ENCODE assay signal across 28 mouse cellular contexts in genomic region chr7:81864552-81864951, GRCm38 (mm10). TPM values are rescaled to one million over a fixed set of nuclear protein-coding genes. Genes with fewer than 3 reads are reported as not detected.
DNase-seq lines count a peak whose midpoint lies in the region; ATAC-seq lines count a peak whose summit lies in the region.
"Had no signal": no experiment of that assay in that cellular context is flagged by ENCODE, and none has a peak within 500 bp of the region (broad histone marks: within the 10 kb centered on the region; RNA-seq: fewer than 3 reads in every experiment).

No protein-coding gene starts in this region.

- no peak overlapping the region for H3K4me3 ChIP-seq in heart, embryonic 10.5 days
- H3K4me3 ChIP-seq in midbrain, embryonic 14.5 days (replicated peaks; ENCODE audit: low read depth, low read length), result no peak overlapping the region
- H3K4me3 ChIP-seq: embryonic facial prominence, embryonic 15.5 days; erythroblast, embryonic 14.5 days; forebrain, embryonic 10.5 days; forebrain, embryonic 15.5 days; heart, embryonic 13.5 days; hindbrain, embryonic 15.5 days had no signal

- peak; percentile 33 for DNase-seq in heart, embryonic 10.5 days (ENCODE audit: low spot score)
- DNase-seq in heart, adult 18-20 months, result no peak
- DNase-seq in CD4-positive helper T cell, adult 2 months (ENCODE audit: low read depth, low spot score), result peak; percentile 63
- peak; percentile 31 for DNase-seq in NIH3T3 (ENCODE audit: low read depth)
- DNase-seq in naive thymus-derived CD4-positive, alpha-beta T cell, adult 2 months (ENCODE audit: low read depth), result peak; percentile 63
- DNase-seq in kidney, postnatal 14 days, result no peak
- no peak for DNase-seq in midbrain, embryonic 14.5 days
- DNase-seq: adrenal gland, adult 8-10 months; adrenal gland, postnatal 36 days; cerebellum, adult 11 months; cerebellum, adult 8-10 months; cerebellum, postnatal 14 days; embryo, embryonic 11 days; gastrocnemius, postnatal 14 days; heart, postnatal 36 days had no signal

- peaks cover 3% of the 10 kb centered on the region; the same call in 1 of the 2 replicates for H3K27me3 ChIP-seq in heart, embryonic 10.5 days (ENCODE audit: insufficient read depth, poor library complexity, severe bottlenecking)
- H3K27me3 ChIP-seq in midbrain, embryonic 14.5 days (ENCODE audit: control insufficient read depth, insufficient read depth, low read length), result 0 out of 2 replicates have a peak, but pooled peaks cover 7% of the 10 kb centered on the region
- H3K27me3 ChIP-seq: forebrain, embryonic 15.5 days; heart, embryonic 13.5 days had no signal

- peaks cover 34% of the 10 kb centered on the region for H3K36me3 ChIP-seq in heart, embryonic 10.5 days
- H3K36me3 ChIP-seq in midbrain, embryonic 14.5 days (ENCODE audit: control insufficient read depth, insufficient read depth, low read length), result no peaks in the 10 kb centered on the region
- H3K36me3 ChIP-seq: embryonic facial prominence, embryonic 15.5 days; forebrain, embryonic 10.5 days; forebrain, embryonic 15.5 days; hindbrain, embryonic 15.5 days had no signal

- no peaks in the 10 kb centered on the region for H3K9me3 ChIP-seq in heart, embryonic 10.5 days
- H3K9me3 ChIP-seq in midbrain, embryonic 14.5 days (ENCODE audit: control insufficient read depth, low read length), result no peaks in the 10 kb centered on the region
- H3K9me3 ChIP-seq: embryonic facial prominence, embryonic 15.5 days; forebrain, embryonic 10.5 days; forebrain, embryonic 15.5 days; heart, embryonic 13.5 days; hindbrain, embryonic 15.5 days had no signal

- H3K4me2 ChIP-seq in midbrain, embryonic 14.5 days (ENCODE audit: low read length), result no peak overlapping the region
- H3K4me2 ChIP-seq: embryonic facial prominence, embryonic 15.5 days; forebrain, embryonic 15.5 days; heart, embryonic 13.5 days; hindbrain, embryonic 15.5 days had no signal

- no peak for ATAC-seq in midbrain, embryonic 14.5 days (ENCODE audit: low FRiP score, low TSS enrichment)
- ATAC-seq: forebrain, embryonic 15.5 days; inflammation-experienced regulatory T-cells, adult 6 months had no signal

- 89% methylated on average over 6 of the region's 6 CpGs for WGBS in heart, embryonic 10.5 days
- WGBS in midbrain, embryonic 14.5 days, result 91% methylated on average over 6 of the region's 6 CpGs

- H3K4me1 ChIP-seq in heart, embryonic 10.5 days, result peaks cover 45% of the 10 kb centered on the region
- peaks cover 7% of the 10 kb centered on the region; the same call in 1 of the 2 replicates for H3K4me1 ChIP-seq in midbrain, embryonic 14.5 days (ENCODE audit: control insufficient read depth, insufficient read depth, low read length)

- H3K9ac ChIP-seq in midbrain, embryonic 14.5 days (replicated peaks; ENCODE audit: low read length), result no peak overlapping the region
- H3K9ac ChIP-seq: embryonic facial prominence, embryonic 15.5 days; forebrain, embryonic 15.5 days; heart, embryonic 13.5 days; hindbrain, embryonic 15.5 days had no signal

- no peak overlapping the region for H3K27ac ChIP-seq in heart, embryonic 10.5 days
- no peak overlapping the region for H3K27ac ChIP-seq in midbrain, embryonic 14.5 days (replicated peaks; ENCODE audit: low read depth, low read length)
- H3K27ac ChIP-seq: embryonic facial prominence, embryonic 15.5 days; forebrain, embryonic 10.5 days; forebrain, embryonic 15.5 days; hindbrain, embryonic 15.5 days had no signal

RNA-seq across cellular contexts. Expression of gene Tm6sf1, which starts 5.8 kb away (rescaled TPM):
- polyA plus RNA-seq in heart, embryonic 10.5 days (2016; fragmentation: Nextera tagmentation; extraction: Ambion mirVana), result 25.7 and 33.4 TPM in 2 replicates
- 10 to 100 TPM; 10.7 to 12.3 TPM for total RNA-seq in heart, adult 18-20 months (2021)
- 6.7 and 10.9 TPM in 2 replicates for polyA plus RNA-seq in midbrain, embryonic 14.5 days (2014; fragmentation: Nextera tagmentation; extraction: Ambion mirVana)

RNA-seq across cellular contexts. Expression of gene Gm10160, which starts 9.0 kb away (rescaled TPM):
- polyA plus RNA-seq in heart, embryonic 10.5 days (2016; fragmentation: Nextera tagmentation; extraction: Ambion mirVana), result not detected in 2 replicates
- total RNA-seq in heart, adult 18-20 months (2021), result not detected
- not detected in 2 replicates for polyA plus RNA-seq in midbrain, embryonic 14.5 days (2014; fragmentation: Nextera tagmentation; extraction: Ambion mirVana)
- total RNA-seq: adrenal gland, adult 8-10 months; adrenal gland, postnatal 36 days; common myeloid progenitor, adult 5-6 weeks; gastrocnemius, postnatal 14 days; heart, adult 8-10 months; heart, postnatal 36 days had no signal
- polyA plus RNA-seq: embryonic facial prominence, embryonic 11.5 days; embryonic facial prominence, embryonic 15.5 days; erythroblast, embryonic 14.5 days; forebrain, embryonic 10.5 days; forebrain, embryonic 15.5 days; gonadal fat pad, adult 2 months; heart, embryonic 13.5 days; heart, postnatal 0 days; hindbrain, embryonic 11.5 days; hindbrain, embryonic 15.5 days; inflammation-experienced regulatory T-cells, adult 6 months had no signal

RNA-seq across cellular contexts. Expression of gene Btbd1, which starts 35.3 kb away (rescaled TPM):
- polyA plus RNA-seq in heart, embryonic 10.5 days (2016; fragmentation: Nextera tagmentation; extraction: Ambion mirVana), result 75.2 and 81.1 TPM in 2 replicates
- total RNA-seq in heart, adult 18-20 months (2021), result 100 to 1,000 TPM; 134 to 141 TPM
- polyA plus RNA-seq in midbrain, embryonic 14.5 days (2014; fragmentation: Nextera tagmentation; extraction: Ambion mirVana), result 87.9 and 134 TPM in 2 replicates

Comparison
In these comparisons a context has a peak if more than half of its experiments do, and no peak if none do; other contexts are left out.
1. DNase-seq: peak in heart, embryonic 10.5 days (single experiment), CD4-positive helper T cell, adult 2 months (single experiment), NIH3T3 (single experiment) and naive thymus-derived CD4-positive, alpha-beta T cell, adult 2 months (single experiment); none in heart, adult 18-20 months (0 of 2), kidney, postnatal 14 days (single experiment) and midbrain, embryonic 14.5 days (single experiment).